Mouse (Mus musculus) lung, postnatal 0 days (tissue): ENCODE measurements around the gene Gpr55. TPM values are rescaled to one million over a fixed set of nuclear protein-coding genes. Genes with fewer than 3 reads are reported as not detected.

Source experiments
- ATAC-seq: fragments of 200-750 bp; cut with Nextera tagmentation; 2 replicates; pipeline ENCODE4 v1.8.0; 2017; ENCODE audit warnings: moderate library complexity
- DNase-seq: peaks from one replicate; pipeline ENCODE4 v3.0.0-alpha.2; 2016; ENCODE audit warnings: low spot score
- H3K27ac ChIP-seq: fragments of 300-500 bp; sonication (generic); 2 replicates; pipeline ENCODE4 v1.5.1; 2014; ENCODE audit warnings: antibody characterized with exemption, mild to moderate bottlenecking, low read length, mixed read lengths
- H3K27me3 ChIP-seq: fragments of 300-500 bp; sonication (generic); replicated peaks from 2 replicates; pipeline ENCODE4 v1.6.1; 2014; ENCODE audit warnings: low read length, mixed read lengths; ENCODE audit not compliant: insufficient read depth
- H3K36me3 ChIP-seq: fragments of 300-500 bp; sonication (generic); 2 replicates; pipeline ENCODE4 v1.6.1; 2014; ENCODE audit warnings: low read length, mixed read lengths; ENCODE audit not compliant: insufficient read depth
- H3K4me1 ChIP-seq: fragments of 300-500 bp; sonication (generic); 2 replicates; pipeline ENCODE4 v1.6.1; 2014; ENCODE audit warnings: antibody characterized with exemption, low read depth, low read length, mixed read lengths; ENCODE audit not compliant: insufficient read depth
- H3K4me2 ChIP-seq: fragments of 300-500 bp; sonication (generic); replicated peaks from 2 replicates; pipeline ENCODE4 v1.6.1; 2014; ENCODE audit warnings: low read depth, mild to moderate bottlenecking, low read length, moderate library complexity, mixed read lengths
- H3K4me3 ChIP-seq: fragments of 300-500 bp; sonication (generic); 2 replicates; pipeline ENCODE4 v1.5.1; 2014; ENCODE audit warnings: low read depth, low read length
- H3K9ac ChIP-seq: fragments of 300-500 bp; sonication (generic); replicated peaks from 2 replicates; pipeline ENCODE4 v1.6.1; 2014; ENCODE audit warnings: low read depth, mild to moderate bottlenecking
- H3K9me3 ChIP-seq: fragments of 300-500 bp; sonication (generic); 2 replicates; pipeline ENCODE4 v1.6.1; 2016; ENCODE audit warnings: low read length, mixed read lengths
- CTCF ChIP-seq: IDR thresholded peaks from 2 replicates; pipeline ENCODE4 v1.5.1; 2016; ENCODE audit warnings: antibody characterized with exemption, mild to moderate bottlenecking
- EP300 ChIP-seq: IDR thresholded peaks from 2 replicates; pipeline ENCODE4 v1.6.1; 2016; ENCODE audit warnings: antibody characterized with exemption, mild to moderate bottlenecking, control low read depth
- WGBS: fragments of 180-500 bp; shearing (Covaris S2); extraction: QIAGEN DNeasy Blood & Tissue Kit; methylation state at CpG from one replicate; pipeline ENCODE4 v1.1.7; 2014; 5-methylcytosine and 5-hydroxymethylcytosine counted together
- polyA plus RNA-seq: library from polyadenylated mRNA; unstranded; fragments of >200 nt; fragmentation: Nextera tagmentation; extraction: Ambion mirVana; gene quantifications from 2 replicates; pipeline ENCODE4 v1.2.1, GENCODE M21; 2015

Gpr55 gene
- polyA plus RNA-seq, 1 experiment from 2014 or later: 0.14 TPM

- Histone ChIP-seq H3K36me3 (no peaks in the 10 kb centered on the region), H3K4me2 (no peak overlapping the region), H3K9ac (no peak overlapping the region), H3K27ac (no peak overlapping the region), H3K4me3 (no peak overlapping the region), H3K9me3 (no peaks in the 10 kb centered on the region), H3K4me1 (no peaks in the 10 kb centered on the region), H3K27me3 (no peaks in the 10 kb centered on the region)
- ATAC-seq (no peak), DNase-seq (peak; percentile 24)
- 74% methylated on average over 3 of the region's 3 CpGs for WGBS
- TF ChIP-seq CTCF (no peak), EP300 (no peak)
Measured at GRCm38 (mm10) chr1:85977709-85978108, 16.9 kb upstream of the Gpr55 start.

- no peak overlapping the region for H3K27ac ChIP-seq
- no peaks in the 10 kb centered on the region for H3K4me1 ChIP-seq
- 86% methylated on average over 2 of the region's 2 CpGs for WGBS
- no peak overlapping the region for H3K4me2 ChIP-seq
- no peak for ATAC-seq
- no peaks in the 10 kb centered on the region for H3K36me3 ChIP-seq
- no peaks in the 10 kb centered on the region for H3K27me3 ChIP-seq
- H3K4me3 ChIP-seq: no peak overlapping the region
- no peak overlapping the region for H3K9ac ChIP-seq
- no peak for TF ChIP-seq CTCF
- H3K9me3 ChIP-seq: no peaks in the 10 kb centered on the region
- no peak for DNase-seq
Measured at GRCm38 (mm10) chr1:85973468-85973877, 12.7 kb upstream of the Gpr55 start.

- H3K4me2 ChIP-seq: no peak overlapping the region
- DNase-seq (no peak), ATAC-seq (no peak)
- no peaks in the 10 kb centered on the region for H3K27me3 ChIP-seq
- no peak overlapping the region for H3K4me3 ChIP-seq
- H3K36me3 ChIP-seq: no peaks in the 10 kb centered on the region
- TF ChIP-seq CTCF (no peak), EP300 (no peak)
- no peak overlapping the region for H3K27ac ChIP-seq
- no peaks in the 10 kb centered on the region for H3K9me3 ChIP-seq
- 40% methylated on average over 3 of the region's 3 CpGs for WGBS
- H3K9ac ChIP-seq: no peak overlapping the region
- no peaks in the 10 kb centered on the region for H3K4me1 ChIP-seq
Measured at GRCm38 (mm10) chr1:85972341-85972740, 11.5 kb upstream of the Gpr55 start.

- Histone ChIP-seq H3K27me3 (no peaks in the 10 kb centered on the region), H3K9ac (no peak overlapping the region), H3K27ac (no peak overlapping the region), H3K4me3 (no peak overlapping the region), H3K4me1 (no peaks in the 10 kb centered on the region), H3K9me3 (no peaks in the 10 kb centered on the region), H3K4me2 (no peak overlapping the region), H3K36me3 (no peaks in the 10 kb centered on the region)
- DNase-seq (no peak), ATAC-seq (no peak)
- 82% methylated on average over 3 of the region's 3 CpGs for WGBS
- TF ChIP-seq EP300: no peak
- no peak for TF ChIP-seq CTCF
Measured at GRCm38 (mm10) chr1:85971070-85971469, 10.3 kb upstream of the Gpr55 start.

GRCm38 (mm10) chr1:85969519-85969918, 8.7 kb upstream of the Gpr55 start:
- DNase-seq (no peak), ATAC-seq (no peak)
- no peaks in the 10 kb centered on the region for H3K4me1 ChIP-seq
- no peak overlapping the region for H3K27ac ChIP-seq
- H3K9ac ChIP-seq: no peak overlapping the region
- no peak for TF ChIP-seq EP300
- no peak for TF ChIP-seq CTCF
- no peaks in the 10 kb centered on the region for H3K36me3 ChIP-seq
- H3K9me3 ChIP-seq: no peaks in the 10 kb centered on the region
- H3K4me3 ChIP-seq: no peak overlapping the region
- H3K27me3 ChIP-seq: no peaks in the 10 kb centered on the region
- 63% methylated on average over 1 of the region's 1 CpGs for WGBS
- no peak overlapping the region for H3K4me2 ChIP-seq

GRCm38 (mm10) chr1:85969081-85969480, 8.3 kb upstream of the Gpr55 start:
- no peaks in the 10 kb centered on the region for H3K4me1 ChIP-seq
- no peaks in the 10 kb centered on the region for H3K36me3 ChIP-seq
- H3K9ac ChIP-seq: no peak overlapping the region
- ATAC-seq: no peak
- no peak for DNase-seq
- no peak overlapping the region for H3K4me3 ChIP-seq
- no peaks in the 10 kb centered on the region for H3K9me3 ChIP-seq
- no peak for TF ChIP-seq EP300
- TF ChIP-seq CTCF: no peak
- no peak overlapping the region for H3K27ac ChIP-seq
- WGBS: 64% methylated on average over 1 of the region's 1 CpGs
- no peak overlapping the region for H3K4me2 ChIP-seq
- no peaks in the 10 kb centered on the region for H3K27me3 ChIP-seq

- TF ChIP-seq EP300 (no peak), CTCF (no peak)
- Histone ChIP-seq H3K27ac (no peak overlapping the region), H3K36me3 (no peaks in the 10 kb centered on the region), H3K27me3 (no peaks in the 10 kb centered on the region), H3K9me3 (no peaks in the 10 kb centered on the region), H3K4me1 (no peaks in the 10 kb centered on the region), H3K4me3 (no peak overlapping the region), H3K9ac (no peak overlapping the region), H3K4me2 (no peak overlapping the region)
- 66% methylated on average over 3 of the region's 3 CpGs for WGBS
- DNase-seq (no peak), ATAC-seq (no peak)
Measured at GRCm38 (mm10) chr1:85965856-85966255, 5.0 kb upstream of the Gpr55 start.
